Mouse (Mus musculus): ENCODE measurements around the gene Tnfrsf21. TPM values are rescaled to one million over a fixed set of nuclear protein-coding genes. Genes with fewer than 3 reads are reported as not detected.

The Tnfrsf21 gene
- 15.6 and 16.6 TPM in 2 replicates for polyA plus RNA-seq (2014; fragmentation: Nextera tagmentation; extraction: Ambion mirVana)

DNA sequence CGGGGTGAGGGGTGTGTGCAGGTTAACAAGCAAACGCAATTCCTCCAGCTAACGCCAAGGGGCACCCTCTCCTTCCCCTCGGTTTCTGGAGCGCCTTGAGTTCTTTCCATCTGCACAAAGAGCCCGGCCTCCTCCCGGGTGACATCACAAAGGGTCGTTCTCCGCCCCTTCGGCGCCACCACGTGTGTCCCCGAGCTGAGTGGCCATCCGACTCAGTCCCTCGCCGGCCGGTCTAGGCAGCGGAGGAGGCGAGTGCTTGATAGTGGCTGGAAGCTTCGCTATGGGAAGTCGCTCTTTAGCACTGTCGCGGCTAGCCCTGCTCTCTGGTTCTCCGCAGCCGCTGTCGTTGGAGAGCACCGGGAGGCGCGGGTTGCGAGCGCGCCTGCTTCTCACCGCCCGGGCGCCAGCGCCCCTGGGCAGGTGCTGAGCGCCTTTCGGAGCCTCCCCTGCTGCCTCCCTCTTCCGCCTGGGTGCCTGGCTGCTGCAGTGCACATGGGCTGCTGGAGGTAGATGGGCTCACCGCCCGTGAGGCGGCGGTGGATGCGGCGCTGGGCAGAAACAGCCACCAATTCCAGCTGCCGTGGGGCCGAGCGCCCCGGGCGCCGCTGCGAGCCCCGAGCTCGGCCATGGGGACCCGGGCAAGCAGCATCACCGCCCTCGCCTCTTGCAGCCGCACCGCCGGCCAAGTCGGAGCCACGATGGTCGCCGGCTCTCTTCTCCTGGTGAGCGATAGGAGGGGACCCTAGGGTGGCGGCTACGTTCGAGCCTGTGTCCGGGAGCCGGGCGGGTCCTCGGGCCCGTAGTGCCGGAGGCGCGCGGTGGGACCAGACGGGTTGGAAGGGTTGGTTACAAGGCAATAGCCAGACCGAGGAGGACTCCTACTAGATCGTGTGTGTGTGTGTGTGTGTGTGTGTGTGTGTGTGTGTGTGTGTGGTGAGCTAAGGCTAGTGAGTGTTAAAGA is at the start of gene Tnfrsf21:
Tnfrsf21 (plus strand) TSS at position 185 of the 961 bp plus-strand sequence.
- peak within 1 kb of the TSS; percentile 95 for H3K4me2 ChIP-seq (ENCODE audit: low read depth, severe bottlenecking)
- DNase-seq (ENCODE audit: low spot score) (peak; percentile 94), ATAC-seq (ENCODE audit: insufficient number of reproducible peaks, low FRiP score, low TSS enrichment, low read depth) (peak; percentile 91)
- 0 out of 2 replicates have a peak within 1 kb of the TSS, but pooled peaks have one; percentile 30 for H3K27ac ChIP-seq (replicated peaks; ENCODE audit: low read depth, low read length)
- H3K27me3 ChIP-seq (ENCODE audit: control insufficient read depth, insufficient read depth, low read length): no peaks in the 10 kb centered on the region
- H3K9me3 ChIP-seq (ENCODE audit: control insufficient read depth, low read length): no peaks in the 10 kb centered on the region
- 0 out of 2 replicates have a peak, but pooled peaks cover 2% of the 10 kb centered on the region for H3K4me1 ChIP-seq (ENCODE audit: control insufficient read depth, insufficient read depth, low read length)
- H3K9ac ChIP-seq (ENCODE audit: low read length): peak within 1 kb of the TSS; percentile 90
- under 1% methylated on average over 74 of the region's 80 CpGs for WGBS
- no peaks in the 10 kb centered on the region for H3K36me3 ChIP-seq (ENCODE audit: control insufficient read depth, insufficient read depth, low read length)
- peak within 1 kb of the TSS; percentile 78 for H3K4me3 ChIP-seq (ENCODE audit: low read depth, low read length)

DNA sequence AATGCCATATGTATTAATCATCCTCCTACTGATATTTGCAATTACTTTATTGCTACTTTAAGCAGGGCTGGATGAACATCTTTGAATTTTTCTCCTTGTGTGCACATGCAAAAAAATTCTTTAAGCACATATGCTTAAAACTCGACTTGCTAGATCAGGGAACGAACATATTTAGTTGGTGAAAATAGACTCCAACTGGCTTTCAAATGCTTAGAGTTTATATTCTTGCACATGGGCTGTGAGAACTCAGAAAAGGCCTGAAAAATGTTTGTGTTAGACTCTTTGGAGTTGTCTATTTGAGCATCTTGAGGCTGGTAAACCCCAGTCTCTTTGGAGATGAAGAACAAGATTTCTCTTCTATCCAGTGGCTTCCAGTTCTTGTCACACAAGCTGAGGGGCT is 48.2 kb upstream of the Tnfrsf21 start:
- Histone ChIP-seq H3K4me1 (ENCODE audit: control insufficient read depth, insufficient read depth, low read length) (no peaks in the 10 kb centered on the region), H3K9ac (ENCODE audit: low read length) (no peak overlapping the region), H3K27ac (replicated peaks; ENCODE audit: low read depth, low read length) (no peak overlapping the region), H3K4me3 (ENCODE audit: low read depth, low read length) (no peak overlapping the region), H3K4me2 (ENCODE audit: low read depth, severe bottlenecking) (no peak overlapping the region), H3K36me3 (ENCODE audit: control insufficient read depth, insufficient read depth, low read length) (no peaks in the 10 kb centered on the region), H3K9me3 (ENCODE audit: control insufficient read depth, low read length) (no peaks in the 10 kb centered on the region), H3K27me3 (ENCODE audit: control insufficient read depth, insufficient read depth, low read length) (no peaks in the 10 kb centered on the region)
- WGBS: 85% methylated on average over 2 of the region's 2 CpGs
- ATAC-seq (ENCODE audit: insufficient number of reproducible peaks, low FRiP score, low TSS enrichment, low read depth) (no peak), DNase-seq (ENCODE audit: low spot score) (no peak)

DNA sequence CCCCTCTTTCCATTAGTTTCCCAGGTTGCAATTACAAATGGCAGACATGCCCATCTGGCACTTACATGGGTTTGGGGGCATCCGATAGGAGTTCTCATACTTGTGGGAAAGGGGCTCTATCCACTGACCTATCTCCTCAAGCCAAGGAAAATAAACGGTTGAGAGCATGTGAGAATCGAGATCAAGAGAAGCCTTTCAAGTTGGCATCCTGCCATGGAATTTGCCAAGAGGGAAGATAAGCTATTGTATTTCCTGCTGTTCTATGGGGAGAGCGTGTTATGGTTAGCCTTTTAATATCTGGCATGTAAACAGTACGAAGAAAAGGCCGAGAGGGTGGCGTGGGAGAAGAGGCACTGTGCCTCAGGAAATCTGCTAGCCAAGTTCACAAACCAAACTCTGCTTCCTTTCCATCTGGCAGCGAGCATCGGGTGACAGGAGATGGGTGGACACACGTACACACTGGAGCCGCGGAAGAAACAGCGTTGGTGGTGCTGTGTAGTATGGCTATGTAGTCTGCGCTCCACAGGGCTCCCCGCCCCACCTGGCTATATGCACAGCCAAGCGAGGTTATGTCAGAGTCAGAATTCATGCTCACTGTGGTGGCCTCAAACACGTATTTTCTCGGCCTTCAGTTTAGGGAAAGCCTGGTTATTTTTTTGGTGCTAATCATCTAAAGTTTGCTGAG is 40.9 kb upstream of the Tnfrsf21 start:
- Histone ChIP-seq H3K27me3 (ENCODE audit: control insufficient read depth, insufficient read depth, low read length) (no peaks in the 10 kb centered on the region), H3K9me3 (ENCODE audit: control insufficient read depth, low read length) (no peaks in the 10 kb centered on the region), H3K27ac (replicated peaks; ENCODE audit: low read depth, low read length) (no peak overlapping the region), H3K9ac (ENCODE audit: low read length) (no peak overlapping the region), H3K36me3 (ENCODE audit: control insufficient read depth, insufficient read depth, low read length) (no peaks in the 10 kb centered on the region), H3K4me3 (ENCODE audit: low read depth, low read length) (no peak overlapping the region), H3K4me2 (ENCODE audit: low read depth, severe bottlenecking) (no peak overlapping the region), H3K4me1 (ENCODE audit: control insufficient read depth, insufficient read depth, low read length) (no peaks in the 10 kb centered on the region)
- ATAC-seq (ENCODE audit: insufficient number of reproducible peaks, low FRiP score, low TSS enrichment, low read depth) (no peak), DNase-seq (ENCODE audit: low spot score) (no peak)
- WGBS: 81% methylated on average over 18 of the region's 18 CpGs

DNA sequence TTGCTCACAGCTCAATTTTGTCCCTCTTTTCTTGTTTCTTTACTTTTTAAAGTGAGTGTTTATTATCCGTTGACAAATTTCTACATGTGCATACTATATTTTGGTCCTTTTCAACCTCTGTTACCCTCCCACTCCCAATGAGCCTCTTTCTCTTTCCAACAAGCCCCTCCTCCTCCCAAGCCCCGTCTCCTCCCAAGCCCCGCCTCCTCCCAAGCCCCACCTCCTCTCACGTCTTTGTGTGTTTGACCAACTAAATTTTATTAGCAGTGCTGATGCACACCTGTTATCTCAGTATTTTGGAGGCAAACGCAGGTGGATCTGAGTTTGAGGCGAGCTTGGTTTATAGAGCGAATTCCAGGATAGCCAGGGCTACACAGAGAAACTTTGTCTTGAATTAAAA is 38.6 kb upstream of the Tnfrsf21 start:
- Histone ChIP-seq H3K4me3 (ENCODE audit: low read depth, low read length) (no peak overlapping the region), H3K4me2 (ENCODE audit: low read depth, severe bottlenecking) (no peak overlapping the region), H3K9ac (ENCODE audit: low read length) (no peak overlapping the region), H3K4me1 (ENCODE audit: control insufficient read depth, insufficient read depth, low read length) (no peaks in the 10 kb centered on the region), H3K36me3 (ENCODE audit: control insufficient read depth, insufficient read depth, low read length) (no peaks in the 10 kb centered on the region), H3K27ac (replicated peaks; ENCODE audit: low read depth, low read length) (no peak overlapping the region), H3K27me3 (ENCODE audit: control insufficient read depth, insufficient read depth, low read length) (no peaks in the 10 kb centered on the region), H3K9me3 (ENCODE audit: control insufficient read depth, low read length) (no peaks in the 10 kb centered on the region)
- ATAC-seq (ENCODE audit: insufficient number of reproducible peaks, low FRiP score, low TSS enrichment, low read depth) (no peak), DNase-seq (ENCODE audit: low spot score) (no peak)
- WGBS: 66% methylated on average over 7 of the region's 7 CpGs

DNA sequence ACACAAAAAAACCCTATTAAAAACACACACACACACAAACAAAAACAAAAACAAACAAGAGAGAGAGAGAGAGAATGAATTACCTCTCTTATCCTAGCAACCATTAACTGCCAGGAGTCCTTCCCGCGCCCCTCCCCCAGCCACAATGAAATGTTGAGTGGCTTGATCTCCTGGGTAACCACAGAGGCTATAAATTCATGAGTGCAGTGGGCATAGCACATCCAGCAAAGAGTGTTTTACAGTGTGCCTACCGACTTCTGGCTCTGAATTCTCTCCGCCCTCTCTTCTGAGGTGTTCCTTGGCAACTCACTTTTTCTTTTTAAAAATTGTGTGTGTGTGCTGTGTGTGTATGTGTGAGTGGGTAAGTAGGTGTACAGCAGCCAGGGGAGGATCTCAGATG is 38.0 kb upstream of the Tnfrsf21 start:
- no peak for ATAC-seq (ENCODE audit: insufficient number of reproducible peaks, low FRiP score, low TSS enrichment, low read depth)

DNA sequence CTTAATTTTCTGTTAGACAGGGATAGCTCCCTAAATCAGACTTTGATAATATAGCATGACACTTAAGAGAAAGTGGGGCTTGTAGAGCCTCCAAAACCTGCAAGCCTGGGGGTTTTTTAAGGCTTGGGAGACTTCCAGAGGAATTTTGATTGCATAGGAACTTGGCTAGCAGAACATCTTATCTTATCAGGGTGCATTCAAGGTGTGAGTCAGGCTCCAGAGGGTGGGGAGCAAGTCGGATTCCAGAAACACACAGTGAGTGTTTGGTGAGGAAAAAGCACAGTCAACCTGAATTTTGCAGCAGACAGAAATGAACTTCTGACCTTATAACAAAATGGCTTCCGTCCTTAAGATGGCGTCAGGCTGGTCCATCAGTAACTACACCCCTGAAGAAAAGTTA is 34.5 kb upstream of the Tnfrsf21 start:
- Histone ChIP-seq H3K4me3 (ENCODE audit: low read depth, low read length) (no peak overlapping the region), H3K4me1 (ENCODE audit: control insufficient read depth, insufficient read depth, low read length) (no peaks in the 10 kb centered on the region), H3K4me2 (ENCODE audit: low read depth, severe bottlenecking) (no peak overlapping the region), H3K9ac (ENCODE audit: low read length) (no peak overlapping the region), H3K27me3 (ENCODE audit: control insufficient read depth, insufficient read depth, low read length) (no peaks in the 10 kb centered on the region), H3K9me3 (ENCODE audit: control insufficient read depth, low read length) (no peaks in the 10 kb centered on the region), H3K36me3 (ENCODE audit: control insufficient read depth, insufficient read depth, low read length) (no peaks in the 10 kb centered on the region), H3K27ac (replicated peaks; ENCODE audit: low read depth, low read length) (no peak overlapping the region)
- ATAC-seq (ENCODE audit: insufficient number of reproducible peaks, low FRiP score, low TSS enrichment, low read depth) (no peak), DNase-seq (ENCODE audit: low spot score) (no peak)
- 78% methylated on average over 3 of the region's 3 CpGs for WGBS

More for the DNA sequence above, 38.0 kb upstream of the Tnfrsf21 start:
- Histone ChIP-seq H3K4me2 (ENCODE audit: low read depth, severe bottlenecking) (no peak overlapping the region), H3K9ac (ENCODE audit: low read length) (no peak overlapping the region), H3K4me1 (ENCODE audit: control insufficient read depth, insufficient read depth, low read length) (no peaks in the 10 kb centered on the region), H3K27me3 (ENCODE audit: control insufficient read depth, insufficient read depth, low read length) (no peaks in the 10 kb centered on the region), H3K9me3 (ENCODE audit: control insufficient read depth, low read length) (no peaks in the 10 kb centered on the region), H3K27ac (replicated peaks; ENCODE audit: low read depth, low read length) (no peak overlapping the region), H3K36me3 (ENCODE audit: control insufficient read depth, insufficient read depth, low read length) (no peaks in the 10 kb centered on the region), H3K4me3 (ENCODE audit: low read depth, low read length) (no peak overlapping the region)
- no peak for DNase-seq (ENCODE audit: low spot score)
- WGBS: 69% methylated on average over 4 of the region's 4 CpGs

DNA sequence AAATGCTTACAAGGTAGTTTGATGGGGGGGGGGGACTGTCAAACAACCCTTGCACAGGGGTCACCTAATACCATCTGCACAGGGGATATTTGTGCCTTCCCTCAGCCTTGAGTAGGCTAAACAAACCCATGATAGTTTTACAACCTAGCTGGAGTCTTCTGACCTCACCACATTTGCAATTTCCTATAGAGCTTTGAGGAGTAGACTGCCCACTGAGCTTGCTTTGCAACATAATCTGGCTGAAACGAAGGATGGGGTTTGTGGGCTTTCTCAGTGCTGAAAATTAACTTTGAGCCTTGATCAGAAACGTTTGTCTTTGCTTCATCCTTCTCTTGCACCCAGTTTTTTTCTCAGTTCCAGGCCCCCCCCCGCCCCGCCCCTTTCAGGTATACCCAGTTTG is 33.8 kb upstream of the Tnfrsf21 start:
- Histone ChIP-seq H3K4me1 (ENCODE audit: control insufficient read depth, insufficient read depth, low read length) (no peaks in the 10 kb centered on the region), H3K4me3 (ENCODE audit: low read depth, low read length) (no peak overlapping the region), H3K9me3 (ENCODE audit: control insufficient read depth, low read length) (no peaks in the 10 kb centered on the region), H3K27ac (replicated peaks; ENCODE audit: low read depth, low read length) (no peak overlapping the region), H3K9ac (ENCODE audit: low read length) (no peak overlapping the region), H3K4me2 (ENCODE audit: low read depth, severe bottlenecking) (no peak overlapping the region), H3K36me3 (ENCODE audit: control insufficient read depth, insufficient read depth, low read length) (no peaks in the 10 kb centered on the region), H3K27me3 (ENCODE audit: control insufficient read depth, insufficient read depth, low read length) (no peaks in the 10 kb centered on the region)
- WGBS: 58% methylated on average over 4 of the region's 4 CpGs
- ATAC-seq (ENCODE audit: insufficient number of reproducible peaks, low FRiP score, low TSS enrichment, low read depth): no peak
- no peak for DNase-seq (ENCODE audit: low spot score)

DNA sequence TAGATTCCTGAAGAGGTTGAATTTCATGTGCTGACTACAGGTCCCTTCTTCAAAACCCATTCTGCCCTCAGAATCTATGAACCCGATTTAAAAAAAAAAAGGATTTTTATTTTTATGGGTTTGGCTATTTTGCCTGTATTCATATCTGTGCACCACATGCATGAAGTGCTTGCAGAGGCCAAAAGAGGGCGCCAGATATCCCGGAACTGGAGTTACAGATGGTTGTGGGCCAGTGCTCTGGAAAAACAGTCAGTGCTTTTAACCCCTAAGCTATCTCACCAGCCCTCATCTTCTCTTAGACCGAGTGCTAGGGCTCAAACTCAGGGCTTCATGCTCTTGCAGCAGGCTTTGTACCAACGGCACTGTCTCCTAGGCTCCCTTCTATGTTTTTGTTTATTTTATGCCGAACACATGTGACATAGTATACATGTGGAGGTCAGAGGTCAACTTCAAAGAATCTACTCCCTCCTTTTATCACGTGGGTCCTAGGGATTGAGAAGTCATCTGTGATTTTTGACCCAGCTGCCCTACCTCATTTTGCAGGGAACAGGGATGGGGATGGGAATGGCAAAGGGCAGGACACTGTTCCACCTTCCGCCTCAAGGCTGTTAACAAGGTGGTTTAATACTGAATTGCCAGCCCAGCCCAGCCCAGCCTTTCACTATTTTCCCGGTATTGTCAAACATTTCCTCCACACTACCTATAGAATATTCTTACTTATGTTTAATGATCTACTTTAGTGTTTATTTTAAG is 30.3 kb upstream of the Tnfrsf21 start:
- no peak overlapping the region for H3K4me3 ChIP-seq (ENCODE audit: low read depth, low read length)
- WGBS: 48% methylated on average over 9 of the region's 9 CpGs
- H3K27me3 ChIP-seq (ENCODE audit: control insufficient read depth, insufficient read depth, low read length): no peaks in the 10 kb centered on the region
- H3K4me2 ChIP-seq (ENCODE audit: low read depth, severe bottlenecking): no peak overlapping the region
- H3K9ac ChIP-seq (ENCODE audit: low read length): no peak overlapping the region
- ATAC-seq (ENCODE audit: insufficient number of reproducible peaks, low FRiP score, low TSS enrichment, low read depth) (no peak), DNase-seq (ENCODE audit: low spot score) (no peak)
- H3K4me1 ChIP-seq (ENCODE audit: control insufficient read depth, insufficient read depth, low read length): no peaks in the 10 kb centered on the region
- no peak overlapping the region for H3K27ac ChIP-seq (replicated peaks; ENCODE audit: low read depth, low read length)
- no peaks in the 10 kb centered on the region for H3K9me3 ChIP-seq (ENCODE audit: control insufficient read depth, low read length)
- no peaks in the 10 kb centered on the region for H3K36me3 ChIP-seq (ENCODE audit: control insufficient read depth, insufficient read depth, low read length)
